ENCODE assay signal across 32 mouse cellular contexts in genomic region chr7:4668506-4668905, GRCm38 (mm10). TPM values are rescaled to one million over a fixed set of nuclear protein-coding genes. Genes with fewer than 3 reads are reported as not detected.
"Had no signal": no experiment of that assay in that cellular context is flagged by ENCODE, and none has a peak within 500 bp of the region (broad histone marks: within the 10 kb centered on the region; RNA-seq: fewer than 3 reads in every experiment).

No protein-coding gene starts in this region.

- DNase-seq: gastrocnemius, postnatal 14 days; gastrocnemius, postnatal 36 days; heart, adult 11 months; heart, adult 2 months; heart, postnatal 14 days; heart, postnatal 36 days; kidney, adult 11 months; kidney, adult 2 months; kidney, adult 9 months; kidney, postnatal 14 days; kidney, postnatal 36 days; layer of hippocampus, adult 9-11 months; layer of hippocampus, postnatal 36 days; left cerebral cortex, postnatal 4 days had no signal

- H3K4me1 ChIP-seq: hindbrain, embryonic 13.5 days; hindbrain, embryonic 15.5 days; kidney, embryonic 15.5 days; limb, embryonic 13.5 days; limb, embryonic 15.5 days had no signal

- H3K27me3 ChIP-seq: heart, embryonic 13.5 days; heart, embryonic 15.5 days; hindbrain, embryonic 13.5 days; hindbrain, embryonic 15.5 days; kidney, embryonic 15.5 days; limb, embryonic 13.5 days; limb, embryonic 15.5 days had no signal

- H3K4me2 ChIP-seq: heart, embryonic 11.5 days; heart, embryonic 13.5 days; heart, embryonic 15.5 days; hindbrain, embryonic 13.5 days; hindbrain, embryonic 15.5 days; kidney, embryonic 15.5 days; limb, embryonic 13.5 days; limb, embryonic 15.5 days had no signal

- H3K4me3 ChIP-seq: heart, adult 2 months; heart, embryonic 13.5 days; heart, embryonic 15.5 days; hindbrain, embryonic 13.5 days; hindbrain, embryonic 15.5 days; kidney, embryonic 15.5 days; limb, embryonic 13.5 days; limb, embryonic 15.5 days had no signal

- H3K9me3 ChIP-seq: heart, embryonic 13.5 days; heart, embryonic 15.5 days; hindbrain, embryonic 13.5 days; hindbrain, embryonic 15.5 days; kidney, embryonic 15.5 days; limb, embryonic 13.5 days; limb, embryonic 15.5 days had no signal

- H3K27ac ChIP-seq: heart, adult 2 months; heart, embryonic 13.5 days; heart, embryonic 15.5 days; hindbrain, embryonic 13.5 days; hindbrain, embryonic 15.5 days; hindbrain, postnatal 0 days; kidney, embryonic 15.5 days; kidney, postnatal 0 days; limb, embryonic 13.5 days; limb, embryonic 15.5 days had no signal

- ATAC-seq: hindbrain, postnatal 0 days; intestine, embryonic 16.5 days had no signal

- H3K9ac ChIP-seq: heart, embryonic 13.5 days; heart, embryonic 15.5 days; hindbrain, embryonic 13.5 days; hindbrain, embryonic 15.5 days; kidney, embryonic 15.5 days; limb, embryonic 13.5 days; limb, embryonic 15.5 days had no signal

RNA-seq across cellular contexts. Expression of gene Tmem150b, which starts 56.5 kb away (rescaled TPM):
- total RNA-seq: gastrocnemius, adult 18-20 months; gastrocnemius, adult 8-10 months; gastrocnemius, postnatal 36 days; heart, adult 2 months; heart, postnatal 14 days; hindbrain, postnatal 0 days; layer of hippocampus, postnatal 14 days; left cerebral cortex, adult 18-20 months; left cerebral cortex, postnatal 10 days; left cerebral cortex, postnatal 25 days; left cerebral cortex, postnatal 4 days had no signal
- polyA plus RNA-seq: heart, embryonic 11.5 days; heart, postnatal 0 days had no signal
